Mouse (Mus musculus) heart, postnatal 0 days (tissue): ENCODE results near the gene Fgfr2.

Experiments
- CTCF ChIP-seq: IDR thresholded peaks from 2 replicates; pipeline ENCODE4 v1.5.1; 2016; ENCODE audit warnings: antibody characterized with exemption, control low read depth, low read depth
- EP300 ChIP-seq: IDR thresholded peaks from 2 replicates; pipeline ENCODE4 v1.6.1; 2016; ENCODE audit warnings: antibody characterized with exemption, low read depth

- TF ChIP-seq EP300: no peak
- TF ChIP-seq CTCF: no peak
Observed at GRCm38 (mm10) chr7:130629999-130630398, 2493.2 kb downstream of the Fgfr2 start.
